Mouse (Mus musculus) hindbrain, embryonic 10.5 days (tissue): ENCODE results near the gene Rabgap1l. TPM values are rescaled to one million over a fixed set of nuclear protein-coding genes. Genes with fewer than 3 reads are reported as not detected.

Experiments
- DNase-seq: peaks from one replicate; pipeline ENCODE4 v3.0.0-alpha.2; 2017; ENCODE audit warnings: low spot score
- H3K27ac ChIP-seq: fragments of 300-500 bp; sonication (generic); 2 replicates; pipeline ENCODE4 v1.5.1; 2016; ENCODE audit warnings: mild to moderate bottlenecking, moderate library complexity
- H3K27me3 ChIP-seq: fragments of 300-500 bp; sonication (generic); 2 replicates; pipeline ENCODE4 v1.6.1; 2016; ENCODE audit warnings: mild to moderate bottlenecking; ENCODE audit not compliant: poor library complexity, insufficient read depth, severe bottlenecking
- H3K36me3 ChIP-seq: fragments of 300-500 bp; sonication (generic); 2 replicates; pipeline ENCODE4 v1.6.1; 2016; ENCODE audit warnings: mild to moderate bottlenecking, moderate library complexity
- H3K4me1 ChIP-seq: fragments of 300-500 bp; sonication (generic); replicated peaks from 2 replicates; pipeline ENCODE4 v1.6.1; 2016; ENCODE audit warnings: mild to moderate bottlenecking
- H3K4me3 ChIP-seq: fragments of 300-500 bp; sonication (generic); 2 replicates; pipeline ENCODE4 v1.5.1; 2016; ENCODE audit warnings: mild to moderate bottlenecking, moderate library complexity
- H3K9me3 ChIP-seq: fragments of 300-500 bp; sonication (generic); 2 replicates; pipeline ENCODE4 v1.6.1; 2016; ENCODE audit warnings: mild to moderate bottlenecking, moderate library complexity
- WGBS: fragments of 180-500 bp; shearing (Covaris S2); methylation state at CpG from one replicate; pipeline ENCODE4 v1.1.7; 2016; 5-methylcytosine and 5-hydroxymethylcytosine counted together
- microRNA counts: library from miRNA; unstranded; fragments of <30 nt; microRNA quantifications from one replicate; lab custom pipeline; 2017
- polyA plus RNA-seq: library from polyadenylated mRNA; unstranded; fragments of >200 nt; fragmentation: Nextera tagmentation; extraction: Ambion mirVana; gene quantifications from 2 replicates; pipeline ENCODE4 v1.2.1, GENCODE M21; 2016

Gene Rabgap1l
- polyA plus RNA-seq, 1 experiment from 2014 or later = 9.8 TPM

DNA sequence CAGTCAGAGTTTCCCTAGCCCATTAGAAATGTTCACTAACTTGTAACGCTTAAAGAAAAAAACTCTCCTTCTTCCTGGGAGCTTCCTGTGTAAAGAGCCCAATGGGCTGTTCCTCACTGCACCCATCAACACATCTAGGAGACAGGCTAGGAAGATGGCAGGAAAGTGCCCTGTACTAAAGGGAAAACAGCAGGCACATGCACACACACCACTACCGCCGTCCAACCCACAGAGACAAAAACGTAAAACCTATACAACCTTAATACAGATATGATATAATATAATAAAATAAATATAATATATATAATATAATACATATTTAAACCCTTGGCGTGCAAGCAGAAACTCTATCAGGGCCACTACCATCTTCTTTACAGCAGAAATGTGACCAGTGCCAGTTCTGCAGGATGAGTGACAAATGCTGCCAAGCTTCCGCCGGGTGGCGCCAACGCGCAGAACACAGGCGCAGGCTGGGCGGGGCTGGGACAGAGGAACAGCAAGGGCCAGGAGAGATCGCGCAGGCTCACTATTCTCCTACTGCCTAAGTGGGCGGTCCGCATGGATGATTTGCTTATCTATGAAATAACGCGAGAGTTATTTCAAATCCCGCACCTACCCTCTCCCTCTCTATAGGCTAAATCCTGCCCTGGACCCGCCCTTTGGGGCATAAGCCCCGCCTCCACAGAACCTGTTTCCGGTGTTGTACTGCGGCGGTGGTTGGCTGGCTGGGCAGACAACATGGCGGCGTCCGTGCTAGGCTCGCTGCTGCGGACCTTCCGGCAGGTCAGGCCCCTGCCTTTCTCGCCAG is 598.3 kb downstream of the Rabgap1l start, which contains the start of gene Mrps14:
Mrps14 (plus strand) TSS at position 687 of the 808 bp plus-strand sequence.
- peak; percentile 98 for DNase-seq
- Histone ChIP-seq H3K9me3 (no peaks in the 10 kb centered on the region), H3K4me1 (peaks cover 13% of the 10 kb centered on the region), H3K27ac (peak within 1 kb of the TSS; percentile 91), H3K4me3 (peak within 1 kb of the TSS; percentile 90), H3K27me3 (no peaks in the 10 kb centered on the region), H3K36me3 (peaks cover 25% of the 10 kb centered on the region)
- 8% methylated on average over 31 of the region's 31 CpGs for WGBS

- H3K4me3 ChIP-seq = no peak overlapping the region
- H3K4me1 ChIP-seq = no peaks in the 10 kb centered on the region
- DNase-seq = peak; percentile 67
- H3K27me3 ChIP-seq = no peaks in the 10 kb centered on the region
- no peaks in the 10 kb centered on the region for H3K36me3 ChIP-seq
- H3K9me3 ChIP-seq = no peaks in the 10 kb centered on the region
- WGBS = 23% methylated on average over 5 of the region's 5 CpGs
- no peak overlapping the region for H3K27ac ChIP-seq
These were observed 608.5 kb downstream of the Rabgap1l start for GRCm38 (mm10) chr1:160184506-160184905.

- no peaks in the 10 kb centered on the region for H3K36me3 ChIP-seq
- no peak overlapping the region for H3K27ac ChIP-seq
- no peak for DNase-seq
- H3K4me3 ChIP-seq = no peak overlapping the region
- H3K27me3 ChIP-seq = no peaks in the 10 kb centered on the region
- 83% methylated on average over 4 of the region's 4 CpGs for WGBS
- no peaks in the 10 kb centered on the region for H3K9me3 ChIP-seq
- no peaks in the 10 kb centered on the region for H3K4me1 ChIP-seq
These were observed 611.8 kb downstream of the Rabgap1l start for GRCm38 (mm10) chr1:160181216-160181615.

GRCm38 (mm10) chr1:160176903-160177302 is 616.1 kb downstream of the Rabgap1l start:
- H3K4me1 ChIP-seq = no peaks in the 10 kb centered on the region
- 68% methylated on average over 8 of the region's 8 CpGs for WGBS
- no peaks in the 10 kb centered on the region for H3K36me3 ChIP-seq
- no peaks in the 10 kb centered on the region for H3K27me3 ChIP-seq
- no peaks in the 10 kb centered on the region for H3K9me3 ChIP-seq
- DNase-seq = no peak
- no peak overlapping the region for H3K4me3 ChIP-seq
- no peak overlapping the region for H3K27ac ChIP-seq

MicroRNA genes within 50 kb of the gene (microRNA counts, 519-probe panel; counts per million panel counts)
- microRNA mmu-miR-1927 (lab: Ali Mortazavi, UCI) = 1,255 counts per million, percentile 77 among the panel's probes with 10 or more counts

Other genes starting within 250 kb of the Rabgap1l start
- gene Rc3h1, start 113.2 kb upstream of the Rabgap1l start, polyA plus RNA-seq = 8.2 and 8.5 TPM in 2 replicates
- gene Serpinc1, start 185.4 kb upstream of the Rabgap1l start, polyA plus RNA-seq = 1.4 and 1.9 TPM in 2 replicates
- gene Zbtb37, start 241.6 kb upstream of the Rabgap1l start, polyA plus RNA-seq = 7.4 and 7.9 TPM in 2 replicates